Mouse (Mus musculus) embryo, embryonic 11 days (tissue): Measurements from ENCODE around the gene Gm49369.
A peak's percentile ranks its signal among the peaks of the same experiment; 100 is the strongest.

ENCODE experiments used
- DNase-seq: peaks from one replicate; pipeline ENCODE4 v3.0.0-alpha.2; 2015

Gene Gm49369

DNA sequence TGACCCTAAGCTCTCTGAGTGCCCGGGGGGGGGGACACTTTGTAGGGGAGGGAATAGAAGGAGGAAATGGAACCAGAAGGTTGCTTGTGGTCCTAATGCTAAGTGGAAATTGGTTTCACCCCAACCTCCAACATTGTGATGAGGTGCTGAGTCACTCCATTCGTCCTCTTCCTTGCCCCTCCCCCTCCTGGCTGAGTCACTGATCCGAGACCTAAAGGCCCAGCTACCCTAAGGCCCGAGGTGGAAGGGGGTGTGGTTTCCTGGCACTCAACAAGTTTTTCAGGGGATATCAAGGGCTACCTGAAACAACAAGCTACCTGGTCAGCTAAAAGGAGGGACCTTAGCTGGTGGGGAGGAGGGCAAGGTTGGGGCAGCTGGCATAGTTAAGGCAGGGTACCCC lies 10.7 kb upstream of the Gm49369 start:
- DNase-seq: peak; percentile 27

DNA sequence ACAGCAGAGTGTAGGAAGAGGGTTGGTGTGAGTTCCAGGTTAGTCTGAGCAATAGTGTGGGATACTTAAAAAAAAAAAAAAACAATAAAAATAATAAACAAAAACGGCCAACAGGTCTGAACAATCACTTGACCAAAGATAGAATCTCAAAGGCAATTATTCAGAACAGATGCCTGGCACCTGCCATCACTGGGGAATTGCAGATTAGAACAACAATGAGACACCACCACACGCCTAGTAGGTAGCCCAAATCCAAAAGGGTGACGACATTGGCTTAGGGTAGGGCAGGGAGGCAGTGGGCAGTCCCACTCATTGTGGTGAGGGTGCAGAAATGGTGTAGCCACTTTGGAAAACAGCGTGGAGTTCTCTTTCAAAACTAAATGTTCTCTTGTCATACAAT lies 9.1 kb upstream of the Gm49369 start:
- no peak for DNase-seq

DNA sequence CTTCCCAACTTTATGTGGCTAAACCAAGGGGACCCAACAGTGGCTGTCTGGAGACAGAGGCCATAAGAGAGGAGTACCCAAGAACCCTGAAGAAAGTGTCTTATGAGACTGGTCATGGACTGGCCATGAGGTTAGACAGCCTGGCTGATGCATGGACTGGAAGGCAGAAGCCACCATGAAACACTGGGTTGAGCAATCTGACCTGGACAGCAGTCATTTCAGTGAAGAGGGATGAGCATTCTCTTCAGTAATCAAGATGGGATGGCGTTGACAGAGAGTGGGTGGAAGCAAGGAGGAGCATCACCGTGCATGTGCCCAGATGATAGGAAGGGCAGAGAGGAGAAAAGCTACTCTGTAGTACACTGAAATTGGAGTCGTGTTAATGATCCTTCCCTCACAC lies 8.6 kb upstream of the Gm49369 start:
- DNase-seq: no peak

GRCm38 (mm10) chr7:142389961-142390650 lies 7.6 kb upstream of the Gm49369 start:
- no peak for DNase-seq

DNA sequence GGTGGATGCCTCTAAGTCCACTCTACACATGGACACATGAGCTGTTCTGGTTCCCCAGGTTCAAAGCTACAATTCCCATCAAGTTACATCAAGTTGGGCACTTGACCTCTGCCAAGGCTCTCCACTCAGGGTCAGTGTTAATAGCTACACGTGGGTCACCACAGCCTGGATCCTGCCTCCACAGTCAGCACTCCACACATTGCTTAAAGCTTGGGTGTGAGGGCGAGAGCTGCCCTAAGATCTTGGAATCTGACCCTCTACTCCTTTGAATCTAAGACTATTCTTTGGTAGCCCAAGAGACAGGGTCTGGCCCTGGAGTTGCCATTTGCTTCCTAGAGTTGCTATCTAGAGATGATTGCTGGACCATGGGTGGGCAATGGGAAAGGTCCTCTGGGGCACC lies 6.3 kb upstream of the Gm49369 start:
- DNase-seq: no peak

DNA sequence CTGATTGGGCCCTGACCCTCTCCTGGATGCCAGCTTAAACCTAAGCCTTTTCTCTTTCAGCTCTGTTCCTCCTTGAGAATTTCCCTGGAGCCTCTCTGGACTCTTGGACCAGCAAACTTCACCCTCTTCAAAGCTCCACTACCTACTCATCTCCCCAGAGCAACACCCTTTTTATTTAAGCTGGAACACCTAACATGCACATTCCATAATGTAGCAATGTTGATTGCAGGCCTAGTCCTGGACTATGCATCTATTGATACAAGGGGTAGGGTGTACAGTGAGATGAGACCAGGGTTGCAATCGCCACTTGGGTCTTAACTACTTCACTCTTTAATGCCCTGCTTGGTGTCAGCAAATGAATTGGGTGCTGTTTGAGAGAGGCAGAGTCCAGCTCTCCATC lies 5.7 kb upstream of the Gm49369 start:
- no peak for DNase-seq

DNA sequence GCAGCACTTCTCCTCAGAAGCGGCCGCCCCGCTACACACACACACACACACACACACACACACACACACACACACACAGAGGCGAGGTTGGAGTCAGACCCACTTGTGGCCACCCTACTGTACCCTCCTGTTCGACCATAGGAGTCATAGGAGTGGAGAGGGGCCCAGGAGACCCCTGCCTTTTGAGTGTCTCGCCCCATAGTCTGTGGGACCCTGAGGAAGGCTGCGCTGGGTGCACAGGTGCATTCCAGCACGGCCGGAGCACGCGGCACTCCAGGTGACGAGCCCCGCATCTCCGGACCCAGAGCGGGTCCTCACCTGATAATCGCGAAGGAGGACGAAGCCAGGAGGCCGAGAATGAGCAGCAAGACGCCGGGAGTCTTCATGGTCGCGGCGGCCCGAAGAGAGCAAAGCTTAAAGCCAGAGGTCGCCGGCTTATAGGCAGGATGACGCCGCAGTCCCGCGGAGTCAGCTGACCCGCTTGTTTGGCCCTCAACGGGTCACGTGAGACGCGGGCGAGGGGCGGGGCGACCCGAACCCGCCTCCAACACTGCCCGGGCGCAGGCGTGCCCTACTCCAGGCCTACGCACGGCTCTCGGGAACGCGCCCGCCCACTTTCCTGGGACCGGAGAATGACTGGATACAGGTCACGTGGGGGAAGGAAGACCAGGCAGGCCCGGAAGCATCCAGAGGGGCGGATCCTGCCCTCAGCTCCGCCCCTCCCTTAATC lies 5.1 kb upstream of the Gm49369 start, which contains the start of gene Ctsd:
Ctsd (minus strand) TSS at position 620 of the 730 bp plus-strand sequence.
- peak; percentile 99 for DNase-seq

- DNase-seq: no peak
Measured at GRCm38 (mm10) chr7:142386621-142387201, 4.2 kb upstream of the Gm49369 start.

GRCm38 (mm10) chr7:142385742-142386403 lies 3.4 kb upstream of the Gm49369 start:
- DNase-seq: no peak

DNA sequence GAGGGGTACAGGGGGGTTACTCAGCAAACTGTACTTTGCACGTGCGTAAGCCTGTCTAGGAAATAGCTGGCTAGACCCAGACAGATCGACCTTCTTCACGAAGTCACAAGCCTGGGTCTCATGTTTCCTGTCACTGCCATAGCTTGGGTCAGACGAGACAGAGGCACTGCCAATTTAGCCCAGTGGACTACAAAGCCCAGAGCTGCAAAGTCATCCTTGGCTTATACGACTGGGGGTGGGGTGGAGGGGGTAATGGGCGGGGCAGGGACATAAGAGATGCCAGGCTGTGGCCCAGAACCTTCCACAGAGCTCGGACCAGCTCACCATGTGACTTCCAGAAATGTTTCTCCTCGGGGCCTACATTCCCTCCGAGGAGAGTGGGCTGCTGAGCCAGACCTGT lies 1.8 kb upstream of the Gm49369 start:
- no peak for DNase-seq

DNA sequence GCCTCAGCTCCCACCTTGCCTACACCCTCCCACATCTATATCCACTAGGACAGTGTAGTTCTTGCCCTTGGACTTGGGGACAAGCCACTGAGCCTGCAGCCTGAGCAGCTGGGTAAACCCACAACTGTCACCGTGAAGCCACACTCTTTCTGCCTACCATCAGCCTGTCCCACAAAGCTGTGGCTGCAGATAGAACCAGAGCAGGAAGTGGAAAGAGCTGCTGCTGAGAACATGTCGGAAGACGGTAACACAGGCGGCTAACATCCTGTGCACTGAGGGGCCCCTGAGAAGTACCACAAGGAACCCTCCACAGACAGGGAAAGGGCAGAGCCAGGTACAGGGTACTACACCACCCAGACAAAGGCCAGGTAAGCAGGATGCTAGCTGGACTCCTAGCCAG lies 1.3 kb downstream of the Gm49369 start:
- no peak for DNase-seq

DNA sequence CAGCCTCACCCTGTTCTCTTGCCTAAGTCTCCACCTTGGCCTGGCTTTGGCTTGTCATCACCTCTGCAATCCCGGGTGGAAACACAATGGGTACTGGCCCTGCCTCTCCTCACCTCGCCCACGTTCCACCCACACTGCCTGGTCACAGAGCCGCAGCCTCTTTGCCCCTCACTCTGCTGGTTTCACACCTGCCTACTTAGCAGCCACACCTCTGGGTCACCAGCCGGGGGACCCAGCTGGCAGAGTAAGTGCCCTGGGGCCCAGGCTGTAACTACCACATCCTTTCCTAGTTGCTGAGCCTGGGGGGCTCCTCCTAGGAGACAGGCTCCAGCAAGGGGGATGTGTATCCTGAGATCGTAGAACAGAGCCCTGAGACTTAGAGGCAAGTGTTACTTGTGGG lies 3.3 kb downstream of the Gm49369 start:
- no peak for DNase-seq

- no peak for DNase-seq
Measured at GRCm38 (mm10) chr7:142377233-142377925, 5.1 kb downstream of the Gm49369 start.

GRCm38 (mm10) chr7:142376096-142376495 lies 6.4 kb downstream of the Gm49369 start:
- DNase-seq: no peak

DNA sequence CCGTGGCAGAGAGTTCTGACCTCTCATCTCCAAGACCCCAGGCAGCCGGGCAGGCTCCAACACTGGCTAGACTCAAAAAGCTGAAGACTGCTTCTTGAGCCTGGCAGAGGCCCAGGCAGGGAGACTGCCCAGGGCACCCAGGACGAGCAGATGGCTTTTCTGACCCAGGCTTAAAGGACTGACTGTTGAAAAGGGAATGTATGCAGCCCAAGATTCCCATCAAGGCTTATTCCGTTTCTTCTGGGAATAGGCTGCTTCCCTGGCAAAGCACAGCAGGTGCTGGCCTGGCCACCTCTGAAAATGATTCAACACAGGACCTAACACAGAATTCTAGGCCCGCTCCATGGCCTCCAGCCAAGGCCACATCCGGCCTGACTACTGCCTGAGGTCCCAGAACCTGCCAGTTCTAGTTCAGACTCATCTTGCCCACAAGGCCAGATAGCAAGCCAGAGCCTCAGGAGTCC lies 7.2 kb downstream of the Gm49369 start:
- DNase-seq: no peak

- no peak for DNase-seq
Measured at GRCm38 (mm10) chr7:142374413-142375015, 8.0 kb downstream of the Gm49369 start.

GRCm38 (mm10) chr7:142373641-142374412 lies 8.6 kb downstream of the Gm49369 start, which contains the start of gene Ifitm10:
Ifitm10 (minus strand) TSS chr7:142373753.
- no peak for DNase-seq

DNA sequence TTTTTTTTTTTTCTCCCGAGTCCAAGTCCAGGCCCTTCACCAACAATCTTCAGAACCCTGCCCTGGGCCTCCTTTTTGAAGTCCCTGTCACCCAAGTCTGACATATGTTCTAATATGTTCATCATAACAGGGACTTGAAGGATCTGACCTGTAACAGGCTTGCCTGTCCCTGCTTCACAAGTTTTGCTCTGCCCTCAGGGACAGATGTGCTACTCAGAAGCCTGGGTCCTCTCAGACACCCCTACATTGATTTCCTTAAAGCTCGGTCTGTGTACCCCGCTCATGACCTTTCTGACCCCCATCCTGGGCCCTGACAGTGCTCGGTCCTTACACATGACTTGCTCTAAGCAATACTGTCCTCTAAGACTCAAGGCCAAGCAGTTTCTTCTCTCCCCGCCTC lies 9.4 kb downstream of the Gm49369 start:
- no peak for DNase-seq

DNA sequence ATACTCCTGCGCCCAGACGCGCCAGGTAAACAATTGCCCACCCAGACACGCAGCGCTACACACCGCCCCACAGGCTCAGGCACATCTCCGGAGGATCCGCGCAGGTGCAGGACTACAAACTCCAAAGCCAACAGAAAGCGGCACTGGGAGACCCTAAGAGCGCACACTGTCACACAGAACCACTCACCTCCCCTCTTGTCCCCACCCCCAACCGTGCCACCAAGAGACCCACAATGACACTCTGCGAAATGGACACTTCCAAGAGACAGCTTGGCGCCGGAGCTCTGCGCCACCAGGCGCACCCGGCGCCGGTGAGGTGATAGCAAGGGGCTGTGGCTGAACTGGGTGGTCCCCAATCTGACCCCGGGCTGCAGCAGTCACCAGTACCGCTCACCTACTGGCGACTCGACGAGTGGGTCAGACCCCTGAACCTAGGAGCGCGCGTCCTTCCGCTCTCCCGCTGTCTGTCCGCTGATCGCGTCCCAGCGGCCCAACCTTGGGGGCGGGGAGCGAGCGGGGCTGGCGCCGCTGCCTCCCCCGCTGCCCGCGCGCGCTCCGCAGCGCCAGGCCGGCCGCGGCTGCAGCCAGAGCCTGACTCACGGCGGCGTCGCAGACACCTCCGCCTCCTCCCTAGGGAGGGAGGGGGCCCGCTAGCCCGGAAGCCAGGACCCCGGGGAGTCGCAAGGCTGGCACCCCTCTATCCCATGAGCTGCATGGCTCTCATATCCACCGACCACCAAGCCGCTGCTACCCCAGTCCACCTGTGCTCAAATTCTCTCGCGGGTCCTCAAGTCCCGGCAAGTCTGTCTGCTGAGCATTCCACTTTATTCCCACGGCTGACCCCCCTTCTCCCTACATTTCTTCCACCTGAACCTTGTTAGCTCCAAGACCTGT lies 10.5 kb downstream of the Gm49369 start:
- peak; percentile 39 for DNase-seq

DNA sequence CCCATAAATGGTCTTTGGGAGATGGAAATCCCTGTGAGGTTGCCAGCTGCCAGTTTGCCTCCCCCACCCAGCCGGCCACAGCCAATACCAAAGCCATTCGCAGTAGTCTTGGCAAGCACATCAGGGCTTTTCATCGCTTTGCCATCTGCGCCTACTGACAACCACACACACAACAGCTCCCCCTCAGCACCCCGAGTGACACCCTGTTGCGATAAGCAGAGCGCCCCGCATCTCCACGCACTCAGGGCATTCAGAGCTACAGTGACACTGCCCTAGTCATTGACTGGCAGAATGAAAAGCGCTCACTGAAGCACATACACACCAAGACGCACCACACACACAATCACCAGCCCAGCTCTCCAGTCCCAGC lies 11.1 kb downstream of the Gm49369 start:
- no peak for DNase-seq

DNA sequence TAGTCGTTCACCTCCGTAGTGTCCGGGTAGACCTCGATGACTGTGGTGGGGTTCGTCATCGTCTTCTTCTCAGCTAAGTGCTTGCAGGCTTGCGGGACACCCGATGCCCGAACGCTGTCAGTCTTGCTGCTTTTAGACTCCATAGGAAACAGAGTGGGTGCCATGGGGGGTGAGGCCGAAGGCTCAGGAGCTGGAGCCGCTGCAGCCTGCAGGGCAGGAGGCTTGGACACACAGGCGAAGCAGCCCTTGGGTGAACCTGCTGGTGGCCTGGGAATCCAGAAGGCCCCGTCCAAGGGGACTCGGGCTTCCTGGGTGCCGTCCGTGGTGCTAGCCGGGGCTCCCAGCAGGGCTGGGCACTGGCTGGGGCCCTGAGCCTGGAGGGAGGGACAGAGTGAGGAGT lies 11.5 kb downstream of the Gm49369 start:
- DNase-seq: no peak
